Mouse (Mus musculus): ENCODE measurements around the gene Ifit2.
"Not testable (repeated sequence)": the region's sequence is repeated elsewhere in the genome, so short reads cannot be mapped to it uniquely, and the experiment has no call there.

The Ifit2 gene

GRCm38 (mm10) chr19:34550205-34550533, 325 bp upstream of the Ifit2 start:
- no peak for DNase-seq

GRCm38 (mm10) chr19:34551981-34552380, 1.5 kb downstream of the Ifit2 start:
- no peak for DNase-seq

GRCm38 (mm10) chr19:34553021-34553420, 2.5 kb downstream of the Ifit2 start:
- DNase-seq = no peak

GRCm38 (mm10) chr19:34553522-34553921, 3.0 kb downstream of the Ifit2 start:
- DNase-seq = no peak

GRCm38 (mm10) chr19:34554061-34554460, 3.6 kb downstream of the Ifit2 start:
- no peak for DNase-seq

GRCm38 (mm10) chr19:34556621-34557020, 6.1 kb downstream of the Ifit2 start:
- no peak for DNase-seq

- no peak for DNase-seq
Observed at GRCm38 (mm10) chr19:34562556-34562955, 12.1 kb downstream of the Ifit2 start.

GRCm38 (mm10) chr19:34566178-34566784, 15.8 kb downstream of the Ifit2 start:
- no peak for DNase-seq

- DNase-seq = no peak
Observed at GRCm38 (mm10) chr19:34568988-34569895, 18.7 kb downstream of the Ifit2 start.

- DNase-seq = no peak
Observed at GRCm38 (mm10) chr19:34569896-34570476, 19.5 kb downstream of the Ifit2 start.

- DNase-seq = no peak
Observed at GRCm38 (mm10) chr19:34571080-34571479, 20.6 kb downstream of the Ifit2 start.

- no peak for DNase-seq
Observed at GRCm38 (mm10) chr19:34573650-34574049, 23.2 kb downstream of the Ifit2 start.

- DNase-seq = no peak
Observed at GRCm38 (mm10) chr19:34577121-34577520, 26.6 kb downstream of the Ifit2 start.

- not testable (repeated sequence) for DNase-seq
Observed at GRCm38 (mm10) chr19:34582696-34583095, 32.2 kb downstream of the Ifit2 start.

GRCm38 (mm10) chr19:34583126-34583766, 32.8 kb downstream of the Ifit2 start, which contains the start of gene Ifit3:
TSS of gene Ifit3 (plus strand) at chr19:34583531.
- DNase-seq = not testable (repeated sequence)

GRCm38 (mm10) chr19:34585740-34586458, 35.4 kb downstream of the Ifit2 start:
- DNase-seq = not testable (repeated sequence)

GRCm38 (mm10) chr19:34587898-34588692, 37.6 kb downstream of the Ifit2 start:
- not testable (repeated sequence) for DNase-seq

- DNase-seq = no peak
Observed at GRCm38 (mm10) chr19:34588959-34589358, 38.5 kb downstream of the Ifit2 start.

- DNase-seq = no peak
Observed at GRCm38 (mm10) chr19:34593456-34593855, 43.0 kb downstream of the Ifit2 start.

- not testable (repeated sequence) for DNase-seq
Observed at GRCm38 (mm10) chr19:34594523-34594922, 44.0 kb downstream of the Ifit2 start.

GRCm38 (mm10) chr19:34596811-34597210, 46.3 kb downstream of the Ifit2 start:
- no peak for DNase-seq

- DNase-seq = no peak
Observed at GRCm38 (mm10) chr19:34598341-34598740, 47.8 kb downstream of the Ifit2 start.

Measured in thymus, postnatal 25 days (tissue).